Mouse (Mus musculus) layer of hippocampus, postnatal 36 days (tissue): Measurements from ENCODE around the gene Uggt1. TPM values are rescaled to one million over a fixed set of nuclear protein-coding genes. Genes with fewer than 3 reads are reported as not detected.
A peak's percentile ranks its signal among the peaks of the same experiment; 100 is the strongest.

Source experiments
- DNase-seq, 2 experiments: peaks; one replicate each; pipeline ENCODE4 v3.0.0; 2022
- total RNA-seq, 2 experiments: library from RNA; stranded (reverse); gene quantifications; 2 replicates each; pipeline ENCODE4 v1.2.3; 2021

Uggt1 gene
- total RNA-seq, result 10 to 100 TPM; 43.9 to 48.1 TPM

- DNase-seq, result peak; percentile 92 to 94
These were observed at the start of gene Uggt1 for GRCm38 (mm10) chr1:36244058-36244827. Uggt1 (minus strand) TSS chr1:36244720.

GRCm38 (mm10) chr1:36293470-36293869 lies 49.0 kb upstream of the Uggt1 start:
- no peak for DNase-seq

- no peak for DNase-seq
These were observed 37.3 kb upstream of the Uggt1 start for GRCm38 (mm10) chr1:36281849-36282248.

GRCm38 (mm10) chr1:36280938-36281337 lies 36.4 kb upstream of the Uggt1 start:
- DNase-seq, result no peak

GRCm38 (mm10) chr1:36279202-36279601 lies 34.7 kb upstream of the Uggt1 start:
- peak; percentile 57 to 74 for DNase-seq

- peak; percentile 57 to 64 for DNase-seq
These were observed 32.9 kb upstream of the Uggt1 start for GRCm38 (mm10) chr1:36277267-36278060.

- no peak for DNase-seq
These were observed 31.3 kb upstream of the Uggt1 start for GRCm38 (mm10) chr1:36275635-36276389.

- no peak for DNase-seq
These were observed 29.9 kb upstream of the Uggt1 start, which contains the start of gene Neurl3 for GRCm38 (mm10) chr1:36274455-36274854. Neurl3 (minus strand) TSS chr1:36274679.

- no peak for DNase-seq
These were observed 28.8 kb upstream of the Uggt1 start for GRCm38 (mm10) chr1:36273288-36273687.

GRCm38 (mm10) chr1:36272546-36272945 lies 28.0 kb upstream of the Uggt1 start:
- no peak for DNase-seq

- no peak for DNase-seq
These were observed 27.2 kb upstream of the Uggt1 start for GRCm38 (mm10) chr1:36271516-36272230.

- DNase-seq, result no peak
These were observed 26.1 kb upstream of the Uggt1 start for GRCm38 (mm10) chr1:36270666-36271065.

- no peak for DNase-seq
These were observed 24.7 kb upstream of the Uggt1 start for GRCm38 (mm10) chr1:36269121-36269795.

GRCm38 (mm10) chr1:36267595-36267994 lies 23.1 kb upstream of the Uggt1 start:
- DNase-seq, result no peak

GRCm38 (mm10) chr1:36266293-36266692 lies 21.8 kb upstream of the Uggt1 start:
- DNase-seq, result no peak

GRCm38 (mm10) chr1:36263833-36264488 lies 19.4 kb upstream of the Uggt1 start:
- DNase-seq, result no peak

GRCm38 (mm10) chr1:36261708-36262504 lies 17.4 kb upstream of the Uggt1 start:
- DNase-seq, result no peak

GRCm38 (mm10) chr1:36260418-36260817 lies 15.9 kb upstream of the Uggt1 start:
- DNase-seq, result no peak

GRCm38 (mm10) chr1:36259281-36259680 lies 14.8 kb upstream of the Uggt1 start:
- DNase-seq, result no peak

GRCm38 (mm10) chr1:36258631-36259030 lies 14.1 kb upstream of the Uggt1 start:
- DNase-seq, result no peak
